Mouse (Mus musculus) layer of hippocampus, adult 18-20 months (tissue): ENCODE results near the gene Gm3417. TPM values are rescaled to one million over a fixed set of nuclear protein-coding genes. Genes with fewer than 3 reads are reported as not detected.
"Not testable (repeated sequence)": the region's sequence is repeated elsewhere in the genome, so short reads cannot be mapped to it uniquely, and the experiment has no call there.

ENCODE experiments used
- DNase-seq, 2 experiments: peaks; one replicate each; pipeline ENCODE4 v3.0.0; 2022; ENCODE audit warnings: low spot score in 2 of 2
- long read RNA-seq: library from polyadenylated mRNA; stranded (forward); transcript quantifications from one replicate; pipeline ENCODE4 v2.0.0, GENCODE M21; 2021
- total RNA-seq, 2 experiments: library from RNA; stranded (reverse); gene quantifications; 2 replicates each; pipeline ENCODE4 v1.2.3; 2021

The Gm3417 gene
- 1 to 10 TPM in 1 of 2 experiments, not detected in 1; 1.5 TPM for total RNA-seq
- long read RNA-seq, partial matches to known transcripts = 0 of 2 reads
- long read RNA-seq, other reads (novel, unspliced or antisense) = 2 of 2 reads

- not testable (repeated sequence) for DNase-seq
These were observed at the start of gene Gm3417, which contains the start of gene 9030025P20Rik for GRCm38 (mm10) chr17:14978362-14979038. TSS of gene Gm3417 (minus strand) at chr17:14978790. TSS of gene 9030025P20Rik (plus strand) at chr17:14978468.

GRCm38 (mm10) chr17:15025513-15025912 is 46.9 kb upstream of the Gm3417 start:
- DNase-seq = not testable (repeated sequence)

- DNase-seq = not testable (repeated sequence)
These were observed 46.1 kb upstream of the Gm3417 start for GRCm38 (mm10) chr17:15024502-15025193.

- not testable (repeated sequence) for DNase-seq
These were observed 45.4 kb upstream of the Gm3417 start for GRCm38 (mm10) chr17:15023878-15024492.

GRCm38 (mm10) chr17:15021503-15022220 is 43.1 kb upstream of the Gm3417 start:
- DNase-seq = peak in 1 of 2 experiments; percentile 29

- not testable (repeated sequence) for DNase-seq
These were observed 31.3 kb upstream of the Gm3417 start, which contains the start of gene Gm3435 for GRCm38 (mm10) chr17:15009706-15010413. TSS of gene Gm3435 (plus strand) at chr17:15010176.

- not testable (repeated sequence) for DNase-seq
These were observed 30.5 kb upstream of the Gm3417 start for GRCm38 (mm10) chr17:15009088-15009487.

- DNase-seq = not testable (repeated sequence)
These were observed 21.5 kb upstream of the Gm3417 start for GRCm38 (mm10) chr17:15000047-15000446.

GRCm38 (mm10) chr17:14994140-14994539 is 15.6 kb upstream of the Gm3417 start:
- DNase-seq = not testable (repeated sequence)

GRCm38 (mm10) chr17:14993139-14993832 is 14.7 kb upstream of the Gm3417 start:
- not testable (repeated sequence) for DNase-seq

GRCm38 (mm10) chr17:14992522-14993138 is 14.0 kb upstream of the Gm3417 start:
- DNase-seq = not testable (repeated sequence)

GRCm38 (mm10) chr17:14990116-14990702 is 11.6 kb upstream of the Gm3417 start:
- DNase-seq = peak in 1 of 2 experiments; percentile 10

GRCm38 (mm10) chr17:14977718-14978361 is 750 bp downstream of the Gm3417 start:
- not testable (repeated sequence) for DNase-seq

- DNase-seq = not testable (repeated sequence)
These were observed 10.1 kb downstream of the Gm3417 start for GRCm38 (mm10) chr17:14968373-14968913.

- not testable (repeated sequence) for DNase-seq
These were observed 16.9 kb downstream of the Gm3417 start for GRCm38 (mm10) chr17:14961557-14962154.

- peak in 1 of 2 experiments; percentile 20 for DNase-seq
These were observed 17.5 kb downstream of the Gm3417 start, which contains the start of gene Phf10 for GRCm38 (mm10) chr17:14960951-14961556. TSS of gene Phf10 (minus strand) at chr17:14961273.

GRCm38 (mm10) chr17:14960520-14960919 is 18.1 kb downstream of the Gm3417 start:
- no peak for DNase-seq
